Mouse (Mus musculus) stomach, postnatal 0 days (tissue): Measurements from ENCODE around the gene Tysnd1.

Source experiments
- CTCF ChIP-seq: IDR thresholded peaks from 2 replicates; pipeline ENCODE4 v1.5.1; 2016; ENCODE audit warnings: antibody characterized with exemption, low read depth, mild to moderate bottlenecking, moderate library complexity
- EP300 ChIP-seq: optimal IDR thresholded peaks from 2 replicates; pipeline ENCODE3; 2016; ENCODE audit warnings: antibody characterized with exemption

DNA sequence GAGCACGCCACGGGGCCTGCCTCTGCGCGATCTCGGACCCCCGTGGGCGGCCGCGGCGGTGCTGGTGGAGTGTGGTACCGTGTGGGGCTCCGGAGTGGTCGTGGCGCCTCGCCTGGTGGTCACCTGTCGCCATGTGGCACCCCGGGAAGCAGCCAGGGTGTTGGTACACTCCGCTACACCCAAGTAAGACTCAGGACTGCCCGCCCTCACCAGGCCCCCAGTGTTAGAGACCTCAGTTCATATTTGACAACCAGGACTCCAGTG lies 1.2 kb downstream of the Tysnd1 start:
- no peak for TF ChIP-seq CTCF
- no peak for TF ChIP-seq EP300
